Mouse (Mus musculus): ENCODE results near the gene Capn9. TPM values are rescaled to one million over a fixed set of nuclear protein-coding genes. Genes with fewer than 3 reads are reported as not detected.

The Capn9 gene
- polyA plus RNA-seq (2016; fragmentation: Nextera tagmentation; extraction: Ambion mirVana), result not detected in 2 replicates

DNA sequence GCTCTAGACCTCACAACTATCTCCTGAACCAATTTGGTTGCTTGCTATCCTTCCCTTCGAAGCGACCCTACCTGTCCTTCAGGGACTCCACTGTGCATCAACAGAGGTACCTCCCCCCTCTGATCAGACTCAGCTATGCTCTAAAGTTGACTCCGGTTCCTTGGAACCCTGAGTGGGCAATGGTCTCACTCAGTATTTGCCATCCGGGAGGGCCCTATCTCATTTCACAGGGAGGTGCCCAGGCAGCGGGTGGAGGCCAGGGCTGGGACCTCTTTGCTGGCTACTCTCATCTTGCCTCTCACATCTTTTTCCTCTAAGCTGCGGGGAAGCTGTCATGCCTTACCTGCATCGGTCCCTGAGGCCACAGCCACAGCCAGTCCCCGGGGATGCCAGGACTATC lies at the start of gene Capn9:
Gene Capn9, plus strand, starts transcription at position 301 of the 400 bp plus-strand sequence.
- peaks cover 17% of the 10 kb centered on the region for H3K4me1 ChIP-seq
- no peak within 1 kb of the TSS for H3K4me3 ChIP-seq
- no peaks in the 10 kb centered on the region for H3K9me3 ChIP-seq (replicated peaks)
- H3K27ac ChIP-seq, result no peak within 1 kb of the TSS
- no peaks in the 10 kb centered on the region for H3K36me3 ChIP-seq
- DNase-seq (ENCODE audit: low spot score), result no peak
- H3K27me3 ChIP-seq (ENCODE audit: low read depth, poor library complexity, severe bottlenecking), result no peaks in the 10 kb centered on the region
- 92% methylated on average over 8 of the region's 8 CpGs for WGBS

DNA sequence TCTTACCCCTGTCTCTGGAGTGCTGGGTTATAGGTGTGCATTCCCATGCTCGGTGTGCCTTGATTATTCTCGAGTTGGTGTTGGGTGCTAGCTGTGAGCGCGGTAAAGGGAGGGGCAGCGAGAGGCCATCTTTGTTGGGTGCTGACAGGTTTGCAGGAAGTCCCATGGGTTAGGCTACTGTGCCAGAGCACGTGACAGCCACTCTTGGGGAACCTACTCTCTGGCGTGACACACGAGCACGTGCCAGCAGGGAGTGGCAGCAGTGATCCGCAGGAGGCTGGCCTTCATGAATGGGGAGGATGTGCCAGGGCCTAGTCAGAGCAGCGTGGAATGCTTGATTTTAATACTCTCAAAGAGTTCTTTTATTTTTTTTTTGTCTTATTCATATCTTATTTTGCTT lies 49.6 kb upstream of the Capn9 start:
- H3K4me3 ChIP-seq, result no peak overlapping the region
- no peak for DNase-seq (ENCODE audit: low spot score)
- H3K27ac ChIP-seq, result no peak overlapping the region
- H3K9me3 ChIP-seq (replicated peaks), result no peaks in the 10 kb centered on the region
- H3K36me3 ChIP-seq, result peaks cover 69% of the 10 kb centered on the region
- H3K27me3 ChIP-seq (ENCODE audit: low read depth, poor library complexity, severe bottlenecking), result no peaks in the 10 kb centered on the region
- peaks cover 9% of the 10 kb centered on the region for H3K4me1 ChIP-seq
- WGBS, result 92% methylated on average over 11 of the region's 11 CpGs

DNA sequence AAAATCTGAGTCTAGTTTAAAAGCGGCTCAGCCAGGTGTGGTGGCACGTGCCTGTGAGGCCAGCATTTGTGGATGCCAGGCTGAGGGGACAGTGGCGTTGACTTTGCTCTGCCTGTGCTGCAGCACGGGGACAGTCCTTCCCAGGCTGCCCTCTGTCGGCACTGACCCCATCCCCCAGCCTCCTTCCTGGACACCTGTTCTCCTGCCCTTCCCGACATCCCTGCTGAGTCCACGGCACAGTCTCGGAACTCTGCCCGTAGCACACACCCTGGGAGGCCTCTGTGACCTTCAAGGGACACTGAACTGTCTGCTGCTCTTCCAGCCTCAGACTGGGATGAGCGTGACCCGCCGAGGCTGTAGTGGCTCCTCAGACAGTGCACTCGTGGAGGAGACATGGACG lies 45.8 kb upstream of the Capn9 start:
- H3K27ac ChIP-seq, result no peak overlapping the region
- no peak overlapping the region for H3K4me3 ChIP-seq
- no peaks in the 10 kb centered on the region for H3K27me3 ChIP-seq (ENCODE audit: low read depth, poor library complexity, severe bottlenecking)
- 93% methylated on average over 14 of the region's 14 CpGs for WGBS
- DNase-seq (ENCODE audit: low spot score), result no peak
- no peaks in the 10 kb centered on the region for H3K4me1 ChIP-seq
- H3K36me3 ChIP-seq, result peaks cover 94% of the 10 kb centered on the region
- no peaks in the 10 kb centered on the region for H3K9me3 ChIP-seq (replicated peaks)

DNA sequence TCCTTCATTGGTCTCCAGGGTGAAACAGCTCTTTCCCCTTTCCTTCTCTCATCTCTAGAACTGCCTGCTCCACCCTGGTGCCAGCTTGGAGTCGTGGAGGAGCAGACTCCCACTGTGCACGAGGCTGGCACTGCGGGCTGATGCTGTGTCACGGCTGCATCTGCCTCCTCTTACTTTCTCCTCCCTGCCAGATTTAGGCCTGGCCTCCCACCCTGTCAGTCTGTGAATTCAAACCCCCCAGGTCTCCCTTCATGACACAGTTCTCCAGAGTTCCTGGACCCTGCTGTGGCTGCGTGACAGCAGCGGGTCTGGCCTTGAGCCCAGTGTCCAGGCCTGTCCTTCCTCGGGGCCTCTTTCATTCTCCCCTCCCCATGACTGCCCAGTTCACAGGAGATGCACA lies 45.4 kb upstream of the Capn9 start:
- H3K27me3 ChIP-seq (ENCODE audit: low read depth, poor library complexity, severe bottlenecking), result no peaks in the 10 kb centered on the region
- H3K9me3 ChIP-seq (replicated peaks), result no peaks in the 10 kb centered on the region
- H3K36me3 ChIP-seq, result peaks cover 96% of the 10 kb centered on the region
- whole genome bisulfite sequencing, result 94% methylated on average over 7 of the region's 7 CpGs
- no peak overlapping the region for H3K27ac ChIP-seq
- H3K4me3 ChIP-seq, result no peak overlapping the region
- H3K4me1 ChIP-seq, result no peaks in the 10 kb centered on the region
- DNase-seq (ENCODE audit: low spot score), result no peak

DNA sequence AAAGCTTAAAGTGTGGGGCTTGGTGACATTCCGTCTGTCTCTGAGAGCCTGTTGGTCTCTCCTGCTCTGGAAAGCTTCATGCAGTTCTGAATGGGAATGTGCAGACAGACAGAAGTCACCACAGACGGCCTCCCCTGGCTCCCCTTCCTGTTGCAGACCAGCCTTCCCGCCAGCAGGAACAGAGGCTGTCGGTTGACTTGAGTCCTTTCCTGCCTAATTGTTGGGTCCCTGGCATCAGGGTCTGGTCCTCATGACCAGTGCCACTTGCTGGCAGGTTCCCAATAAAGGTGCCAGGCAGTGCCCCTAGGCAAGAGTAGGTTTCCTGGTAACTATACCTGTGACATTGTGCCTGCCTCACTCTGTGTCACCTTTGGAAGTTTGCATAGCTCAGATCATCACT lies 44.9 kb upstream of the Capn9 start:
- Histone ChIP-seq H3K4me1 (no peaks in the 10 kb centered on the region), H3K27ac (no peak overlapping the region), H3K27me3 (ENCODE audit: low read depth, poor library complexity, severe bottlenecking) (no peaks in the 10 kb centered on the region), H3K36me3 (peaks cover 96% of the 10 kb centered on the region), H3K4me3 (no peak overlapping the region), H3K9me3 (replicated peaks) (no peaks in the 10 kb centered on the region)
- no peak for DNase-seq (ENCODE audit: low spot score)
- WGBS, result 92% methylated on average over 4 of the region's 4 CpGs

DNA sequence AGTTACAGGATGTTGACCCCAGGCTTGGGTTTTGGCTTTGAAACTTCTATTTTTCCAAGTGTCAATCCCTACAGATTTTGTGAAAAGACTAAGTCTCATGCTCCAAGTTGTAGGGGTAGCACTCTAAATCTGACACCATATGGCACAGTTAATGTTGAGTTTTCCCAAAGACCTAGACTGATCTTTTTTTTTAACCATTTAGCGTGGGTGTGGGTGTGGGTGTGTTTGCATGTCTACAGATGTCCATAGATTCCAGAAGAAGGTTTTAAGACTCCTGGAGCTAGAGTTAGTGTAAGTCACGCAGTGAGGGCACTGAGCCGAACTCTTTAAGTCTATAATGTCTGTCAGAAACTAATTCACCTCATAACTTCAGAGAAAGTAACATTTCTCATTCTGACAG lies 43.3 kb upstream of the Capn9 start:
- Histone ChIP-seq H3K9me3 (replicated peaks) (no peaks in the 10 kb centered on the region), H3K27me3 (ENCODE audit: low read depth, poor library complexity, severe bottlenecking) (no peaks in the 10 kb centered on the region), H3K27ac (no peak overlapping the region), H3K4me1 (no peaks in the 10 kb centered on the region), H3K4me3 (no peak overlapping the region), H3K36me3 (peaks cover 85% of the 10 kb centered on the region)
- no peak for DNase-seq (ENCODE audit: low spot score)
- 96% methylated on average over 3 of the region's 3 CpGs for WGBS

DNA sequence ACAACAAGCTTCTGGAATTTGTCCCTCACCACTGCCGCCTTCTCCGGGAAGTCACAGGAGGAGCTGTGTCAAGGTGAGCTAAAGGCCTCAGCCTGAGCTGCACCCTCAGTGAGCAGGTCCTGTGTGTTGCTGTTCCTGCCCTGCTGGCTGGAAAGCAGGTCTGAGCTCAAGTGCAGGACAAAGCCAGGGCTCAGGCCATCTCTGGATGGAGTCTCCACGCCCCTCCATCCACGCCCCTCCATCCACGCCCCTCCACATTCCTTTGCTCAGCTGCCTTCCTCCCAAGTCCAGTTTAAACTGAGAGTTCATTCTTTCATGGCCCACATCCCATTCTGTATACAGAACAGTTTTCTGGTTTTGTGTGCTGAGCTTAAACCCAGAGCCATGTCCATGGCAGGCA lies 40.5 kb upstream of the Capn9 start:
- peaks cover 87% of the 10 kb centered on the region for H3K36me3 ChIP-seq
- no peaks in the 10 kb centered on the region for H3K9me3 ChIP-seq (replicated peaks)
- no peak overlapping the region for H3K27ac ChIP-seq
- WGBS, result 94% methylated on average over 5 of the region's 5 CpGs
- no peaks in the 10 kb centered on the region for H3K27me3 ChIP-seq (ENCODE audit: low read depth, poor library complexity, severe bottlenecking)
- H3K4me1 ChIP-seq, result no peaks in the 10 kb centered on the region
- H3K4me3 ChIP-seq, result no peak overlapping the region
- DNase-seq (ENCODE audit: low spot score), result no peak

DNA sequence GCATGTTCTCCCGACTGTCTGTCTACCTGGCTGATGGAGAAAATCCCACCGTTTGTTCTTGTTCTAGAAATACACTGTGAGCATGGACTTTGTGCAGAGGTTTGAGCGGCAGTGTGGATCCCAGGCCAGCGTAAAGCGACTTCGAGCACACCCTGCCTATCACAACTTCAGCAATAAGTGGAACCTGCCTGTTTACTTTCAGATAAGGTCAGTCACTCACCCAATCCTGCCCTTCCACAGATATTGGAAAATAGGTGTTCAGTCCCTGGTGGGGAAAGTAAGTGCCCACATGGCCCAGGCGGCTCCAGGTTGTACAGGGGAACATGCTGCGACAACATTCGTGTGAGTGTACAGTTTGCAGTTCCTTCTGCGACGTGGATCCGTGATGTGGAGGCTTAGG lies 35.0 kb upstream of the Capn9 start:
- Histone ChIP-seq H3K9me3 (replicated peaks) (no peaks in the 10 kb centered on the region), H3K4me3 (no peak overlapping the region), H3K4me1 (no peaks in the 10 kb centered on the region), H3K27me3 (ENCODE audit: low read depth, poor library complexity, severe bottlenecking) (no peaks in the 10 kb centered on the region), H3K36me3 (peaks cover 89% of the 10 kb centered on the region), H3K27ac (no peak overlapping the region)
- DNase-seq (ENCODE audit: low spot score), result no peak
- 96% methylated on average over 12 of the region's 12 CpGs for whole genome bisulfite sequencing

DNA sequence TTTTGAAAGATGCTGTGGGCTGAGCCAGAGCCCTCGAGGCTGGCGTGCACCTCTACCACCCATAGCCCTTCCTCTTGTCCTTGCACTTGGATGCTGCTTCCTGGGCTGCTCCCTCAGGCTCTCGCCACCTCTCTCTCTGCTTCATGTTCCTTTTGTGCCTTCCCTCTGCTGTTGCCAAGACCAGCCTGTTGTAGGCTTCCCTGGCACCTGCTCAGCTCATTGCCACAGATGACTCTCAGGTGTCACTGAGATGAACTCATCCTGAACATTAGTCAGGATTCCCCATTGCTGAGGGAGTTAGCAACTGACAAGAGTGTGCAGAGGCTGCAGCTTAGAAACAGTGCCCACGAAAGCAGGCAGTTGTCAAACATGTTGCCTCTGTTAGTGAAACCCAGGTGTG lies 33.9 kb upstream of the Capn9 start:
- 94% methylated on average over 4 of the region's 4 CpGs for WGBS
- no peak for DNase-seq (ENCODE audit: low spot score)
- Histone ChIP-seq H3K27ac (no peak overlapping the region), H3K36me3 (peaks cover 95% of the 10 kb centered on the region), H3K9me3 (replicated peaks) (no peaks in the 10 kb centered on the region), H3K4me1 (no peaks in the 10 kb centered on the region), H3K27me3 (ENCODE audit: low read depth, poor library complexity, severe bottlenecking) (no peaks in the 10 kb centered on the region), H3K4me3 (no peak overlapping the region)

DNA sequence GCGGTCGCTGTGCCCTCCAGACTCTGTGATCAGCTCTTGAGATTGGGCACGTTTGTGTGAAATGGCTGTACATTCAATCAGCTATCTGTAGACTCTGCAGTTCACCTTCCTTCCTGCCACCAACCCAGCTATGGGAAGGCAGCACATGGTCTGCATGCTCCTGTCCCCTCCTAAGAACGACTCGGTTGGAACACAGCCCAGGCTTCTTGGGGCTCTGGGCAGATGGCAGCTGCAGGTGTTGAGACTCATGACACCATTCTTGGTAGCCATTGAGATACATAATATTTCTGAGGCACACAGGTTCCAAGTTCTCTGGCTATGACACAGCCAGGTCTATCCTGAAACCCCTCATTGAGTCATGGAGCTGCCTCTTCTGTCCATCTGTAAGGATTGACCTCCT lies 32.6 kb upstream of the Capn9 start:
- DNase-seq (ENCODE audit: low spot score), result no peak
- no peaks in the 10 kb centered on the region for H3K9me3 ChIP-seq (replicated peaks)
- H3K4me3 ChIP-seq, result no peak overlapping the region
- H3K36me3 ChIP-seq, result peaks cover 99% of the 10 kb centered on the region
- no peaks in the 10 kb centered on the region for H3K27me3 ChIP-seq (ENCODE audit: low read depth, poor library complexity, severe bottlenecking)
- H3K4me1 ChIP-seq, result no peaks in the 10 kb centered on the region
- WGBS, result 96% methylated on average over 5 of the region's 5 CpGs
- H3K27ac ChIP-seq, result no peak overlapping the region

DNA sequence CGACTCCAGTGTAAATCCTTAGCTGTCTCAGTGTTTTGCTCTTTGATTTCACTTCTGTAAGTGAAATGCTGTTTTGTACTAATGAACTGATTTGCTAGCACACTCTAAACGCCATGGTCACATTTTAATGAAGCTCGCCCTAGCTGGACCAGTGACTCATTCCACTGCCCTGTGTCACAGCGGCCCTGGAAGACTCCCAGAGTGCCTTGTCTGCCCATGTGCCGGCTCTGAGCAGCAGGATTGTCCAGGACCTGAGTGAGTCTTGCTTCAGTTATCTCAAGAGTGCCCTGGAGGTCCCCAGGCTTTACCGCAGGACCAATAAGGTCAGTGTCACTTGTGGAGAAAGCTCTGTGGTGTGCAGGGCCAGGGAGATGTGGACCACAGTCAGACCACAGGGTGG lies 29.5 kb upstream of the Capn9 start:
- Histone ChIP-seq H3K36me3 (peaks cover 97% of the 10 kb centered on the region), H3K4me3 (no peak overlapping the region), H3K27me3 (ENCODE audit: low read depth, poor library complexity, severe bottlenecking) (no peaks in the 10 kb centered on the region), H3K27ac (no peak overlapping the region), H3K4me1 (no peaks in the 10 kb centered on the region), H3K9me3 (replicated peaks) (no peaks in the 10 kb centered on the region)
- no peak for DNase-seq (ENCODE audit: low spot score)
- 90% methylated on average over 6 of the region's 6 CpGs for WGBS

DNA sequence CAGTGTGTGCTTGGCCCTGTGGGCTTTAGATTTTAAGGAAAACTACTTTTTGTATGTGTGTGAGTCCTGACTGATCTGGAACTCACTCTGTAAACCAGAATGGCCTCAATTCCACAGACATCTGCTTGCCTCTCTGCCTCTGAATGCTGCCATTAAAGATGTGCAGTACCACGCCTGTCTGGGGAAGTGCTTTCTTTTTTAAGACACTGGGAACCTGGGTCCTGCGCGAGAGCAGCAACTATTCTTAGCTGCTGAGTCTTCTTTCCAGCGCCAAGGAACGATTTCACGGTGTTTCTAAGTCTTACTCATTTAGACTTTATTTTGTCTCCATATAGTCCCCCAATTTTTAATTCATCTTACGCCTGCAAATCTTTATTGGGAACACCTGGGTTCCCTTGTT lies 29.1 kb upstream of the Capn9 start:
- 93% methylated on average over 7 of the region's 7 CpGs for WGBS
- peaks cover 97% of the 10 kb centered on the region for H3K36me3 ChIP-seq

DNA sequence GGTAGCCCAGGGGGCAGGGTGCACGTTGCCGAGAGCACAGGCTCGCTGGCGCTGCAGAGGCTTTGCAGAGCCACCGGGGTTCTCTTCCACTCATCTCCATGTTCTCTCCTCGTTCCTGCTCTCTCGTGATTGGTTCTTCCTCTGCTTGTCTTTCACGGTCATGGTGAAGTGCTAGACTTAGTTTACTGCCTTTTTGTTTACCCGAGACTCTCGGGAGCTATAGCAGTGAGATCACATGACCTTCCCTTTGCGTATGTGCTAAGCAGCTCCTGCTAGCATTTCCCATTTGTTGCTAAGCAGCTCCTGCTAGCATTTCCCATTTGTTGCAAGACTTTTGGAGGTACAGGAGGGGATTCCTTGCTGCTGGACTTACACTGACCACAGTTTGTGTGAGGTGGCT lies 28.6 kb upstream of the Capn9 start:
- Histone ChIP-seq H3K27me3 (ENCODE audit: low read depth, poor library complexity, severe bottlenecking) (no peaks in the 10 kb centered on the region), H3K4me3 (no peak overlapping the region), H3K36me3 (peaks cover 97% of the 10 kb centered on the region), H3K27ac (no peak overlapping the region), H3K4me1 (no peaks in the 10 kb centered on the region), H3K9me3 (replicated peaks) (no peaks in the 10 kb centered on the region)
- DNase-seq (ENCODE audit: low spot score), result no peak
- 59% methylated on average over 11 of the region's 11 CpGs for WGBS

More for the DNA sequence above, 29.1 kb upstream of the Capn9 start:
- DNase-seq (ENCODE audit: low spot score), result no peak
- Histone ChIP-seq H3K4me1 (no peaks in the 10 kb centered on the region), H3K9me3 (replicated peaks) (no peaks in the 10 kb centered on the region), H3K27ac (no peak overlapping the region), H3K4me3 (no peak overlapping the region), H3K27me3 (ENCODE audit: low read depth, poor library complexity, severe bottlenecking) (no peaks in the 10 kb centered on the region)

DNA sequence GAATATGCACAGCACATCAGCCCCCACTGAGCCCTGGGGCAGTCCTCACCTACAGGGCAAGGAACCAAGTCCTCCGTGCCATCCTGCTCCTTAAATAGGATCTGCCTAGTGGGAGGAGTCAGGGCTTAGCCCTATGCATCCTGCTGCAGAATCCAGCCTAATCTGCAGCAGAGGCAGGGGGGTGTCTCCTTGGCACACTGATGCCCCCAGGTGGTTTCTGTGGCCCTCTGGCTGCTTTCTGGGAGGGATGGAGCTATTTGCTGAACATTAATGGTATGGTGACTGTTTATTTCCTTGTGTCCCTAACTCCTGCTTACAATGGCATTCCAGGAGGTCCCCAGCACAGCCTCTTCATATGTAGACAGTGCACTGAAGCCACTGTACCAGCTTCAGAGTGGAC lies 27.7 kb upstream of the Capn9 start:
- Histone ChIP-seq H3K36me3 (peaks cover 95% of the 10 kb centered on the region), H3K27ac (no peak overlapping the region), H3K4me1 (no peaks in the 10 kb centered on the region), H3K27me3 (ENCODE audit: low read depth, poor library complexity, severe bottlenecking) (no peaks in the 10 kb centered on the region), H3K9me3 (replicated peaks) (no peaks in the 10 kb centered on the region), H3K4me3 (no peak overlapping the region)
- 77% methylated on average over 1 of the region's 1 CpGs for WGBS
- DNase-seq (ENCODE audit: low spot score), result no peak
